Mouse (Mus musculus) erythroblast, embryonic 14.5 days (primary cell): ENCODE measurements around the gene Gm42417. TPM values are rescaled to one million over a fixed set of nuclear protein-coding genes. Genes with fewer than 3 reads are reported as not detected.

Source experiments
- H3K27me3 ChIP-seq: 2 replicates; pipeline ENCODE4 v1.6.1; 2012; ENCODE audit warnings: inconsistent platforms; ENCODE audit not compliant: control insufficient read depth
- H3K36me3 ChIP-seq: 2 replicates; pipeline ENCODE4 v1.6.1; 2012; ENCODE audit warnings: mild to moderate bottlenecking, inconsistent platforms; ENCODE audit not compliant: control insufficient read depth
- H3K4me1 ChIP-seq: 2 replicates; pipeline ENCODE4 v1.6.1; 2012; ENCODE audit warnings: inconsistent platforms; ENCODE audit not compliant: control insufficient read depth
- H3K4me3 ChIP-seq: replicated peaks from 2 replicates; pipeline ENCODE3; 2012; ENCODE audit warnings: moderate library complexity, mild to moderate bottlenecking, inconsistent platforms
- H3K9me3 ChIP-seq: 2 replicates; pipeline ENCODE4 v1.6.1; 2012; ENCODE audit warnings: low read length, inconsistent platforms, mixed read lengths; ENCODE audit not compliant: control insufficient read depth
- GATA1 ChIP-seq: IDR thresholded peaks from 2 replicates; pipeline ENCODE4 v1.6.1; 2012; ENCODE audit warnings: low read length, inconsistent platforms, mixed read lengths
- TAL1 ChIP-seq: IDR thresholded peaks from 3 replicates; pipeline ENCODE4 v1.6.1; 2012; ENCODE audit warnings: low read length, inconsistent platforms, mixed read lengths
- polyA plus RNA-seq: library from polyadenylated mRNA; stranded (reverse); fragments of >175 nt; gene quantifications from 2 replicates; pipeline ENCODE4 v1.2.3, GENCODE M21; 2012

Gm42417 gene
- polyA plus RNA-seq, 1 experiment: not detected

GRCm38 (mm10) chr1:36575347-36575746 lies 36.1 kb upstream of the Gm42417 start:
- H3K9me3 ChIP-seq: no peaks in the 10 kb centered on the region
- H3K36me3 ChIP-seq: no peaks in the 10 kb centered on the region
- TF ChIP-seq GATA1: no peak
- TF ChIP-seq TAL1: no peak
- H3K27me3 ChIP-seq: no peaks in the 10 kb centered on the region
- peaks cover 7% of the 10 kb centered on the region for H3K4me1 ChIP-seq
- H3K4me3 ChIP-seq: no peak overlapping the region

DNA sequence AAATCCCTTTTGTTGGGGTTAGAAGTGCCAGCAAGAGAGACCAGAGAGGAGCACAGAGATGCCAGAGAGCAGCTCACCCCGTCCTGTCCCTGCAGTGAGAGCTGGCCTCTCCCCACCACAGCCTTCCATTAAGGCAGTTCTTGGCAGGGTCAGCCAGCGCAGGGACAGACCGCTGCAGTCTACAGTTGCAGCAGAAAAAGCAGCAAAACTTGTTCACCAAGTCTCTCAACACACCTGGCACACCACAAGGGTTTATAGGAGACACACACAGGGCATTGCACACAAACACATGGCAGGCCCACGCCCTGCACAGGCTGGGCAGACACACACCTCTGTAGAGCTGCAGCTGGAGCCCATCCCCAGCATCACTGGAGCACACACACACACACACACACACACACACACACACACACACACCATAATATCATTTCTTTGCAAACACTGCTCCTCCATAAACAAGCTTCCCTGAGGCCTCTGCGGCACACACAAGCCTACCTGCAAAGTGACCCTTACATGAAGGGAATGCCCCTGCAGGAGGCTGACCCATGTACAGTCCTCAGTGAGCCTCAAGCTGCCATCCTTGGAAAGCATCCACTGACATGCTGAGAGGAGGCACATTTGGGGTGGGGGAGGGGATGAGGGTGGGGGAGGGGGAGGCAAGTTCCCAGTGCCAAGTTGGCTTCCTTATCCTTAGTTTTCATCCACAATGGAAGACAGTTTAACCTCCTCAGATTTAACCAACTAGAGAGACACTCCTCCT lies 35.1 kb upstream of the Gm42417 start:
- no peak overlapping the region for H3K4me3 ChIP-seq
- H3K9me3 ChIP-seq: no peaks in the 10 kb centered on the region
- H3K27me3 ChIP-seq: no peaks in the 10 kb centered on the region; the same call in 1 of the 2 replicates
- H3K4me1 ChIP-seq: no peaks in the 10 kb centered on the region; the same call in 1 of the 2 replicates
- H3K36me3 ChIP-seq: no peaks in the 10 kb centered on the region
- TF ChIP-seq GATA1: no peak
- TF ChIP-seq TAL1: no peak

DNA sequence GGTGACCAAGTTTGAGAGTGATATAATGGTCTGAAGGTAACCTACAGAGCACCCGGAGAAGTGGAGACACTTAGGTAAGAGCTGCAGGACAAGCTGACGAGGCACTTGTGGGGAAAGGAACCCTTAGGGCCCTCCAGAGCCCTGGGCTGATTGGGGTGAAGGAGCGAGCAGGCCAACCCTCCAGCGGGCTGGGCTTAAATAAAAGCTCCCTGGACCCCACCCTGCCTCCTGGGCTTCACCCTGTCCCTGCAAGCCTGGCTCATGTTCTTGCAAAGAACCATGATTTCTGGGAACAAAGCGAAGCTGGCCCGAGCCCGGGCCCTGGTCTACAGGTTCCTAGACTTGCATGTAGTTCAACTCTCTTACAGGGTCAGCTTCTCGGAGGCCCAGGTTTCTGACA lies 34.3 kb upstream of the Gm42417 start:
- no peaks in the 10 kb centered on the region; the same call in 1 of the 2 replicates for H3K4me1 ChIP-seq
- no peak overlapping the region for H3K4me3 ChIP-seq
- no peaks in the 10 kb centered on the region for H3K36me3 ChIP-seq
- TF ChIP-seq TAL1 (no peak), GATA1 (no peak)
- no peaks in the 10 kb centered on the region; the same call in 1 of the 2 replicates for H3K27me3 ChIP-seq
- H3K9me3 ChIP-seq: no peaks in the 10 kb centered on the region

DNA sequence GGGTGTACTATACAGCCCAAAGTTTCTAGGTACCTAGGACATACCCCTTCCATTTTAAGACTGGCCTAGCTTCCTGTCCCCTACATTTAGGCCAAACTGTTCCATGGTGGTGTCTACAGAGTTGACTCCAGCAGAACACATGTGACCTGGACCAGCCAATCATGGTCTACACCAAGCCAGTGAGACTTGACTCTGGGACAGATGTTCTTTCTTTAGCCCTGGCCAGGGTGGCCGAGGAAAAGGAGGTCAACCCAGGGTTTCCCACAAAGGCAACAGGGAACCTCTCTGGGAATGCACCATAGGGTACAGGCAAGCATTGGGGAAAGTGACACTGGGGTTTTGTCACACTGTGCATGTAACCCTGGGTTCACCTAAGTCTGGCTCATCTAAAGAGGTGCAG lies 33.5 kb upstream of the Gm42417 start:
- Histone ChIP-seq H3K4me3 (no peak overlapping the region), H3K27me3 (no peaks in the 10 kb centered on the region; the same call in 1 of the 2 replicates), H3K4me1 (no peaks in the 10 kb centered on the region; the same call in 1 of the 2 replicates), H3K9me3 (no peaks in the 10 kb centered on the region), H3K36me3 (no peaks in the 10 kb centered on the region)
- TF ChIP-seq GATA1: no peak
- no peak for TF ChIP-seq TAL1

- Histone ChIP-seq H3K9me3 (no peaks in the 10 kb centered on the region), H3K36me3 (no peaks in the 10 kb centered on the region), H3K4me1 (no peaks in the 10 kb centered on the region; the same call in 1 of the 2 replicates), H3K4me3 (no peak overlapping the region), H3K27me3 (no peaks in the 10 kb centered on the region; the same call in 1 of the 2 replicates)
- TF ChIP-seq GATA1 (no peak), TAL1 (no peak)
These were observed 33.0 kb upstream of the Gm42417 start for GRCm38 (mm10) chr1:36572140-36572700.

DNA sequence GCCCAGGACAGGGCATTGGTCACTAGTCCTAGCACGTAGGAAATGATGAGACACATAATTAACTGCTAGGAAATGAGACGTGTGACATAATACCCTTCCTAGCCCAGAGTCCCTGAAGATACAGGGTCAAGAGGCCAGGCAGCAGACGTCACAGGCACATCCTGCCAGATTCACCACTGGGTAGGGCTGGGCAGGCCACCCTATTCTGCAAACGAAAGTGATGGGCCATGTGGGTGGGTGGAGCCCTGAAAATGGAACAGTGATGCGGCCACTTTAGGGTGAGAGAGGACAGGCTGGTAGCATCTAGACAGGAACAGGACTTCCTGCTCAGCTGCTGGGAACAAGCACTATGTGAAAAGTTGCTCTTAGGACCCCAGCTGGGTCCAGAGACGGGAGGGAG lies 32.4 kb upstream of the Gm42417 start:
- Histone ChIP-seq H3K4me3 (no peak overlapping the region), H3K9me3 (no peaks in the 10 kb centered on the region), H3K27me3 (no peaks in the 10 kb centered on the region; the same call in 1 of the 2 replicates), H3K36me3 (no peaks in the 10 kb centered on the region), H3K4me1 (no peaks in the 10 kb centered on the region)
- TF ChIP-seq GATA1 (no peak), TAL1 (no peak)

- H3K36me3 ChIP-seq: no peaks in the 10 kb centered on the region
- no peaks in the 10 kb centered on the region for H3K9me3 ChIP-seq
- TF ChIP-seq GATA1 (no peak), TAL1 (no peak)
These were observed 31.1 kb upstream of the Gm42417 start for GRCm38 (mm10) chr1:36570320-36570719.

DNA sequence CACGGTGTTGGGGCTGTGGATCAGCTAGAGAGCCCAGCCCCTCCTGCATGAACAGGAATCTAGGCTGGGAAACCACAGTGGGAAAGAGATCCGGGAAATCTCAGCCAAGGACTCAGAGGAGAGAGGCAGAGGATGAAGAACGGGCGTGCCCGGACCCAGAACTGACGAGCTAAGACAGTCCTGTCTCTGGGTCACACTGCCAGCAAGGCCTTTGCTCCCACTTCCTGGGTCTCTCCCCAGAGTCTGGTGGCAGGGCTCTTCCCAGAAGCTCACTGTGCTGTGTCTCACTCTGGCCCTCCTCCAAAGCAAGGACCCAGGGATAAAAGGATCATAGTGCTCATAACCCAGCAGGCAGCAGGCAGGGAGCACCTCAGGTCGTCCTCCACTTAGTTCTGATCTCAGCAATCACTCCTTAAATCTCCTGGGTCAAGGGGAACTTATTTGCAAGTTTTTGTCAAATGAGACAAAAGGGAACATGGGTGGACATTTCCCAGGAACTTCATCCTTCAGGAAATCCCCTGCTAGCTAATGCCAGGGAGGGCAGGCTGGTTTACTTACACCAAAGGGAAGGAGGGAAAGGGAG lies 30.6 kb upstream of the Gm42417 start:
- TF ChIP-seq TAL1 (no peak), GATA1 (no peak)
- Histone ChIP-seq H3K36me3 (no peaks in the 10 kb centered on the region), H3K9me3 (no peaks in the 10 kb centered on the region), H3K27me3 (no peaks in the 10 kb centered on the region; the same call in 1 of the 2 replicates), H3K4me3 (no peak overlapping the region), H3K4me1 (no peaks in the 10 kb centered on the region)

More at GRCm38 (mm10) chr1:36570320-36570719, 31.1 kb upstream of the Gm42417 start:
- Histone ChIP-seq H3K27me3 (no peaks in the 10 kb centered on the region; the same call in 1 of the 2 replicates), H3K4me3 (no peak overlapping the region), H3K4me1 (no peaks in the 10 kb centered on the region)

- Histone ChIP-seq H3K9me3 (no peaks in the 10 kb centered on the region), H3K27me3 (peaks cover 3% of the 10 kb centered on the region), H3K4me3 (no peak overlapping the region), H3K36me3 (no peaks in the 10 kb centered on the region), H3K4me1 (no peaks in the 10 kb centered on the region)
- TF ChIP-seq TAL1 (no peak), GATA1 (no peak)
These were observed 29.5 kb upstream of the Gm42417 start for GRCm38 (mm10) chr1:36568776-36569175.
